Mouse (Mus musculus): ENCODE results near the gene Fbxo27.
"Not testable (repeated sequence)": the region's sequence is repeated elsewhere in the genome, so short reads cannot be mapped to it uniquely, and the experiment has no call there.

Fbxo27 gene

DNA sequence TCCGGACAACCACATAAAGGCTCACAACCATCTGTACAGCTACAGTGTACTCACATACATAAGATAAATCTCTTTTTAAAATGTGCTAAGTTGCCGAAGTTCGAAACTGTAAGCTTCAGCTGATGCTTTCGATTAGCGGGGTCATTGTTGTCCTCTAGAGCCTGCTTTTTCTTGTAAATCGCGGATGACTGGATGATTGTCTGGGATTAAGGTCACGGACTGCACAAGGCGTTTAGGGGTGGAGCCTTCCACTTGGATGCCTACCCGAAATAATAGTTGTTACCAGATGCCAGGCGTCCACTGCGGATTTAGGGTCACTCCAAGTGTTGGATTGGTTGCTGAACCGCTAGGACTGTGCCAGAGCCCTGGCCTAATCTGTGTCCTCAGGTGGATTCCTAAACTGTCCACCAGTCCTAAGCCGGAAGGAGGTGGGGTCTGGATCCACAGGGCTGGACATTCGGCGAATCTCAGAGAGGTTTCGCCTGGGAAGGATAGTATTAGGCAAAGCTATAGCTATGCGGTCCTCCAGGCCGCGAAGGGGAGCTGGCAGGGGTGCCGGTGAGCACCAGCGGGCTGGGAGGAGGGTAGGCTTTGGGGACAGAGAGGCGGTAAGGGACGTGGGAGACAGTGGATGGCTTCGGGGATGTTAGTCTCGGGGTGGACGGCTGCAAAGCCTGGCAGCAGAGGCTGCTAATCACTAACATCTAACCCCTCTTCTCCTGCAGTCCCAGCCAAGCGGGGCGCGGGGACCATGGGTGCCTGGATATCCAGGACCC is at the start of gene Fbxo27:
TSS of gene Fbxo27 (plus strand) at position 305 of the 776 bp plus-strand sequence.
- DNase-seq (ENCODE audit: low spot score), result no peak

DNA sequence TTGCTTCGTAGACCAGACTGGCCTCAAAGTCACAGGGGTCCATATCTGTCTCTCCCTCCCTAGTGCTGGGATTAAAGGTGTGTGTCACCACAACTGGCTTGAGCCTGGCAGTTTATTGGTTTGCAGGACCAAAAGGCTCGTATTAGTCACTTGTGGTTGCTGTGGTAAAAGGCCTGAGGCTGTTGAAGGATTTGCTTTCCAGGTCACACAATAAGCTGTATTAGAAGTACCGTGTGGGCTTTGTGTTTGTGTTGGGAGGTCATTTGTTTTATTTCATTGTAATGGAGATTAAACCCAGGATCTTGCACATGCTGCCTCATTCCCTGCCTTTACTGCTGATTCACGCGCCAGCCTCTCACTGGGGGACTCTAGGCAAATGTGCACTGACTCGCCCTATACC is 47.3 kb upstream of the Fbxo27 start:
- DNase-seq (ENCODE audit: low spot score), result no peak

DNA sequence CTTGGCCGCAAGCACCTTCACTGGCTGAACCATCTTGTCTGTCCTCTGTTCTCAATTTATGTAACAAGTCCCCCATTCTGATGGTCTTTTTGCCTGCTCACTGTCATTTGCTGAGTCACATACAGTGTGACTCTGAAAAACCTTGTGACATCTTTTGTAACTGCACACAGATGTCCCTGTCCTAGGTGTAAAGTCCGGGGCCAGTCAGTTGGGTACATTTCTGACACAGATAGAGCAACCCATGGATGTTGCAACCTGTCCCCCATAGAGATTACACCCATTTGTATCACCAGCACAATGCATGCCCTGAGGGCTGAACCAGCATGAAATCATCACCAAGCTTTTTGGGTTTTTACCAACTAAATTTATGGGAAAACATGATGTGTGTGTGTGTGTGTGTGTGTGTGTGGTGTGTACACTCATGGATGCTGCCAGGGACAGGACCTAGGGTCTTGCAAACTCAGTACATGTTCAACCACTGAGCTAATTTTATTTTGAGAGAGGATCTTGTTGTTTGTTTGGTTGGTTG is 46.6 kb upstream of the Fbxo27 start:
- DNase-seq (ENCODE audit: low spot score), result no peak

- no peak for DNase-seq (ENCODE audit: low spot score)
These were observed 45.6 kb upstream of the Fbxo27 start for GRCm38 (mm10) chr7:28647016-28647415.

DNA sequence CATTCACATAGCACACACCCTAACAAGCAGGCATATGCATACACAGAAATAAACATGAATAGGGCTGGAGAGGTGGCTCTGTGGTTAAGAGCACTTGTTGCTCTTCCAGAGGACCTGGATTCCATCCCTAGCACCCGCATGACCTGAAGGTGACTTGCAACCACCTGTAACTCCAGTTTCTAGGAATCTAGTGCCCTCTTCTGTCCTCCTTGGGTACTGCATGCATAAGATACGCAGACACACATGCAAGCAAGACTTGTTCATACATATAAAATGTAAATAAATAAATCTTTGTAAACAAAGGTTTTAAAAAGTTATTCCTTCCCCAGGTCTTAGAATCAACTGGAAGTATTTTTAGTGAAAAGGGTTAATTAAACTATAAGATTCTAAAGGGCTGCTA is 41.5 kb upstream of the Fbxo27 start:
- DNase-seq (ENCODE audit: low spot score), result no peak

GRCm38 (mm10) chr7:28656430-28656829 is 36.2 kb upstream of the Fbxo27 start:
- no peak for DNase-seq (ENCODE audit: low spot score)

DNA sequence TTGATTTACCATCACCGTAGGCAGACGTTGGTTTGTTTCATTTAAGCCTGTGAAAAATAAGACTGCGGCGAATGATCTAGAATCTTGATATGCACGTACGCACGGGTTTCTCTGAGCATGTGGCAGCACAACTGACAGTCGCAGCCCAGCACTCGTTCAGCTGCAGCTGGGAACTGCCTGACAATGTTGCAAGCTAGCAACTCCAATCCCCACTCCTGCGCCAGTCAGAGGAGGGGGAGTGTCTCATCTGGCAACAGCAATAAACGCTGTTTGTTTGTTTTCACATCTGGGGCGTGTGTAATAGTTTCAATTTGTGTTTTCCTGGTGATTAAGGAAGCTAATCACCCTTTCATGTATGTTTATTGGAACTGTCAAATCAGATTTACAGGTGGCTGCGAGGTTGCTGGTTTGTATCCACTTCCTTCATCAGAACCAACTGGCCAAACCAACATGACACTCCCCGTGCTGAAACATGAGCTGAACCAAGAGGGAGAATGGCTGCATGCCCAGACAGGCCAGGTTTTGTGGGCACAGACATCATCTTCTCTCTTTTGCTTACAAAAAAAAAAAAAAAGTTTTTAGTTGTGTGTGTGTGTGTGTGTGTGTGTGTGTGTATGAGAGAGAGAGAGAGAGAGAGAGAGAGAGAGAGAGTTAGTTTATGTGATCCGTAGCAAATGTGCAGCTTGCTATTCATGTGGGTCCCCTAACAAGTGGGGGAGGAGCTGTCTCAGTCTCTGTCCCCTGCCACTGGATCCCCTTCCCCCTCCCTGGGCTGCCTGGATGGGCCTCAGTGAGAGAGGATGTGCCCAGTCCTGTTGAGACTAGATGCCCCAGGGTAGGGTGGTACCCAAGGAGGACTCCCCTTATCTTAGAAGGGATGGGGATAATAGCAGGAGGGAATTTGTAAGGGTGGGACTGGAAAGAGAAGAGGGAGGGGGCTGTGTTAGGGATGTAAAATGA is 26.7 kb upstream of the Fbxo27 start:
- DNase-seq (ENCODE audit: low spot score), result no peak

GRCm38 (mm10) chr7:28671172-28671571 is 21.5 kb upstream of the Fbxo27 start:
- DNase-seq (ENCODE audit: low spot score), result no peak

DNA sequence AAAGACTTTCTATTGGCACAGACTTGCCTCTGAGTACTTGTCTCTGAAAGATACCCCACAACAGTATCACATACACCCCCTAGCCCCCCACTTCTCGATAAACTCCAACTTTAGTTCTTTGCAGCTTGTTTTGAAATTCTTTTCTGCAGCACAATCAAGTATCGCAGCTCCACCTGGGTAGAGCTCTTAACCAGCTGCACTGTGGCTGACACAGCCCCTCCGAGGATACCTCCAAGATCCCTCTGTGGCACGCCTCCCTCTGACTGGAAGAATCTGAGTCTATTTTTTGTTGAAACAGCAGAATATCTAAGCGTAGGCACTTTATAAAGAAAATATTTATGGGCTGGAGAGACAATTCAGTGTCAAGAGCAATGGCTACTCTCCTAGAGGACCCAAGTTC is 20.4 kb upstream of the Fbxo27 start:
- no peak for DNase-seq (ENCODE audit: low spot score)

DNA sequence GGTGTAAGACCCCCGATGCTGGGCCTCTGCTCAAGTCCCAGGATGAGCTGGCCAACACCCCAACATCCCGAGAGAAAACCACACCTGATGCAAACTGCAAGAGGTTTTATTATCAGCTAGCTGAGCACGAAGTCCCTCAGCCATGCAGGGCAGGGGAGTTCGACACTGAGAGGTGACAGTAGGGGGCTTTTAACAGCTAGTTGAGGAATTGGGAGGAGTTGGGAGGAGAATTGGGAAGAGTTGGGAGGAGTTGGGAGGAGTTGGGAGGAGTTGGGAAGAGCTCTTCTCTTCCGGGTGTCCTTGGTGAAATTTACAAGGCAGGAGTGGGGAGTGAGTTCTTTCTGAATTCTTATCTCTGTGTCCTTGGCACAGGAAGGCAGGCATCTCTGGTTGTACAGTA is 19.9 kb upstream of the Fbxo27 start:
- not testable (repeated sequence) for DNase-seq (ENCODE audit: low spot score)

DNA sequence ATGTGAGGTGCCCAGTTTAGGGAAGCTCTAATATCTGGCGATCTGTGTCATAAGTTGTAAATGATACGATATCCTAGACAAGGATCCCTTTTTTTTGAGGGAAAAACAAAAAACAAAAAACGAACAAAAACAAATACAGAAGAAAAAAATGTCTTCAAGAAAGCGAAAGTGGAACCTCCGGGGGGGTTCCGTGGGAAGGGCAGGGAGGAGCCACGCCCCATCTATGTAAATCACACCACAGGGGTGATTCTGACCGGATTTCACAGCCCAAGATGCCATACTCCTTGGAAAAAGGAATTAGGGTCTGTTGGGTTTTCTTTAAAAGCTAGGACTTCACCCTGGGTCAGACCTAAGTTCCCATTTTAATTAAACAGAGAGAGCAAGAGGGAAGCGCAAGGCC is 17.7 kb upstream of the Fbxo27 start:
- DNase-seq (ENCODE audit: low spot score), result no peak

DNA sequence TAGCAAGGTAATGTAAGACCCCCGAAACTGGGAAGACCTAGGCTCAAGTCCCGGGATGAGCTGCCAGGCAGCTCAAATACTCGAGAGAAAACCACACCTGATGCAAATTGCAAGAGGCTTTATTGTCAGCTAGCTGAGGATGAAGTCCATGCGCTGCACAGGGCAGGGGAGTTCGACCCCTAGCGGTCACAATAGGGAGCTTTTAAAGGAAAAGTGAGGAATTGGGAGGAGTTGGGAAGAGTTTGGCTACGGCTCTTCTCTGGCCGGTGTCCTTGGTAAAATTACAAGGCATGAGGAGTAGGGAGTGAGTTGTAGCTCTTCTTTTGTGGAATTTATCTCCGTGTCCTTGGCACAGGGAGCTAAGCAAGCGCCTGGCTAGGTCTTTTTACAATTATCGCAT is 16.9 kb upstream of the Fbxo27 start:
- no peak for DNase-seq (ENCODE audit: low spot score)

- no peak for DNase-seq (ENCODE audit: low spot score)
These were observed 15.7 kb upstream of the Fbxo27 start for GRCm38 (mm10) chr7:28676811-28677541.

GRCm38 (mm10) chr7:28677624-28678023 is 15.0 kb upstream of the Fbxo27 start:
- DNase-seq (ENCODE audit: low spot score), result no peak

DNA sequence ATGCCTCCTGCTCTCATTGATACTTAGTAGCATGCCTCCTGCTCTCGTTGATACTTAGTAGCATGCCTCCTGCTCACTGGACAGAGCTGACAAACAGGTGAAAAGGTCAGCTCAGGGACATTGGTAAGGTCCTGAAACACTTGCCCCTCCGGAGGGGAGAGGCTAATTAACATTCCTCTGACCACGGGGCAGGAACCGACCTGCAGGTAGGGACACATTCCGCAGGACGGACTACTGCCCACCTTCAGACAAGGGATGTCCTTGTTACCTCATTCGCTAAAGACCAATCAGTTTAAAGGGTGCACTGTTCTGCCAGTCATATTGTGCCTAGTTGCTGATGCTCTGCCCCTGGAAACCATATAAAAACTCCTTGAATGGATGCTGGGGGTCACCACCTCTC is 1.6 kb upstream of the Fbxo27 start:
- no peak for DNase-seq (ENCODE audit: low spot score)

DNA sequence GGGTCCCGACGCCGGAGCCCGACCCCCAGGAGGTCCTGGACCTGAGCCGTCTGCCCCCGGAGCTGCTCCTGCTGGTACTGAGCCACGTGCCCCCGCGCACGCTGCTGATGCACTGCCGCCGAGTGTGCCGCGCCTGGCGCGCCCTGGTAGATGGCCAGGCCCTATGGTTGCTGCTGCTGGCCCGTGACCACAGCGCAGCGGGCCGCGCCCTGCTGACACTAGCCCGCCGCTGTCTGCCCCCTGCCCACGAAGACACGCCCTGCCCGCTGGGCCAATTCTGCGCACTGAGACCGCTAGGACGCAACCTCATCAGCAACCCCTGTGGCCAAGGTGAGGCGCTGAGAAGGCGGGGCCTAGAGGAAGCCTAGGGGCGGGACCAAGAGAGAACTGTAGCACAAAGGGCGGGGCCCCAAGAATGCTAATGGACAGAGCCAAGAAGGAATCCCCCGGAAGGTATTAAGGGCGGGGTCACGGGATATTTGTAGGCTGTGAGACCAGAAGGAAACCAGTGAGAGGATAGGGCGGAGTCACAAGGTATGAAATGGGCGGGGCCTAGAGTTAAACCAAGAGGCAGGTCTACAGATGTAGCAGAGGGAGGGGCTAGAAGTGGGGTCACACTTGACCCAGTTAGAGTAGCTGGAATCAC is 795 bp downstream of the Fbxo27 start:
- DNase-seq (ENCODE audit: low spot score), result peak; percentile 40

- DNase-seq (ENCODE audit: low spot score), result no peak
These were observed 1.8 kb downstream of the Fbxo27 start for GRCm38 (mm10) chr7:28694423-28694822.

- DNase-seq (ENCODE audit: low spot score), result no peak
These were observed 2.4 kb downstream of the Fbxo27 start for GRCm38 (mm10) chr7:28694966-28695511.

DNA sequence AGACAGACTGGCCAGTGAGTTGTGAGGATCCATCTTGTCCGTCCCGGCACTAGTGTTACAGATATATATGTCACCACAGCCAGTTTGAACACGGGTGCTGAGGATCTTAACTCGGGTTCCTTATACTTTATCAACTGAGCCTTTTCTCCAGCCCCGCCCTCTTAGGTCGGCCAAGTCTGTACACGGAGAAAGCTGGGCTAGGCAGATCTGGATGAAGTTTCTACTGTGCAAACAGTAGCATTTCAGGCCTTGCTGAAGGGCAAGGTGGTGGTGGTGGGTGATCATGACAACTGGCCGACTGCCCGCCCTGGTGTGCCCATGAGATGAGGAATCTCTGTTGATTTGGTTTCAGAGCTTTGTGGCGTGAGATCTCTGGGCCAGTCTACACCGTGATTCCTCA is 4.6 kb downstream of the Fbxo27 start:
- no peak for DNase-seq (ENCODE audit: low spot score)

GRCm38 (mm10) chr7:28700269-28700668 is 7.6 kb downstream of the Fbxo27 start:
- no peak for DNase-seq (ENCODE audit: low spot score)

DNA sequence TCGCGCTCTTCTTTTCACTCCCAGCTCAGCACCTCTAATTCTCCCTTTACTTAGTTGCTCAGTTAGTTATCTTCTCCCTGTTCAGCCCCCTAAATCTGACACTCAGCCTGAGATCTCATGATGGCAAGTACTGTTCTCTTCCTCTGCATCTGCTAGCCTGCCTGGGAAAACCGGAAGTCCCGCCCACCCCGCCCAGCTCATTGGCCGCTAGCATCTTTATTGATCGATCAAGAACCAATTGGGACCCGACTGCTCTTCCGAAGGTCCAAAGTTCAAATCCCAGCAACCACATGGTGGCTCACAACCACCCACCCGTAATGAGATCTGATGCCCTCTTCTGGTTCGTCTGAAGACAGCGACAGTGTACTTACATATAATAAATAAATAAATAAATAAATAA is 8.7 kb downstream of the Fbxo27 start:
- DNase-seq (ENCODE audit: low spot score), result not testable (repeated sequence)

Measured in spleen, adult 12 weeks (tissue).